Mouse (Mus musculus): ENCODE results near the gene Hp1bp3.

- TF ChIP-seq CTCF (IDR thresholded peaks at IDR 0.05; ENCODE audit: borderline replicate concordance, insufficient read depth, low read length) (no peak), POLR2A (IDR thresholded peaks at IDR 0.05; ENCODE audit: low read depth, low read length) (no peak)
These were observed 7.5 kb downstream of the Hp1bp3 start for GRCm38 (mm10) chr4:138223623-138224022.

Data from embryonic fibroblast, embryonic 13.5 days (primary cell).